Mouse (Mus musculus) thymus, postnatal 36 days (tissue): Measurements from ENCODE around the gene Mmp14.

ENCODE experiments used
- DNase-seq, 2 experiments: peaks; one replicate each; pipeline ENCODE4 v3.0.0; 2022; ENCODE audit warnings: mixed read lengths in 2 of 2

The Mmp14 gene

DNA sequence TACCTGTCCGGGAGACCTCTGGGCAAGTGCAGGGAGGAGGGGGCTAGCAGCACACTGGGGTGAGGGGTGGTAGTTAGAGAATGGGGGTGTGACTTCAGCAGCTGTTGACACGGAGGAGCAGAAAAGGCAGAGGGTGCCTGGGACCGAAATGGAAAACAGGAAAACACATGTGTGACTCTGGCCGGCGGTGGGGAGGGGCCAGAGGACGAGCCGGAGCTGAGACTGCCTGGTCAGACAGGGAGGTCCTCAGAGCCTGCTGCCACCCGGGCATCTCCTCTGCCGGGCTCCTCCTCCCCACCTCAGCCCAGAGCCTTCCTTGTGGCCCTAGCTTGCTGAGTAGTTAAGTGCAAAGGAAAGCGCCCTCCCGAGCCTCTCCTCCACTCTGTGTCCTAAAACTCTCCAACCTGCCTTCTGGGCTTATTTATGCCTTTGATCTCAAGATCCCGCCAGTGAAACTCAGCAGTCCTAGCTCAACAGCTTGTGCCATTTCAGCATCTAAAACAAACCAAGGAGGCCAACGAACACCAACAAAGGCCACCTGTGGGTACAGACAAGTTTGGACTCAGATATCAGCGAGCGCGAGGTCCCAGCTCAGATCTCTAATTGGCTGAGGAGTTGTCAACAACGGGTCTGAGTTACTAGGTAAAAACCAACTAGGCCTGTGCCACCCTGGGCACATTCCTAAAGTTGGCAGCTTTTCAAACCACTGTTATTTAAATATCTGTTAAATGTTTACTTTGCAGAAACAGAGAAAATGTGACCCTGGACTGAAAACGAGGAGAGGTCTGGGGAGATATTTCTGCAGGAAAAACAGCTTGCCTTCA is 17.3 kb upstream of the Mmp14 start:
- peak; percentile 33 to 45 for DNase-seq

DNA sequence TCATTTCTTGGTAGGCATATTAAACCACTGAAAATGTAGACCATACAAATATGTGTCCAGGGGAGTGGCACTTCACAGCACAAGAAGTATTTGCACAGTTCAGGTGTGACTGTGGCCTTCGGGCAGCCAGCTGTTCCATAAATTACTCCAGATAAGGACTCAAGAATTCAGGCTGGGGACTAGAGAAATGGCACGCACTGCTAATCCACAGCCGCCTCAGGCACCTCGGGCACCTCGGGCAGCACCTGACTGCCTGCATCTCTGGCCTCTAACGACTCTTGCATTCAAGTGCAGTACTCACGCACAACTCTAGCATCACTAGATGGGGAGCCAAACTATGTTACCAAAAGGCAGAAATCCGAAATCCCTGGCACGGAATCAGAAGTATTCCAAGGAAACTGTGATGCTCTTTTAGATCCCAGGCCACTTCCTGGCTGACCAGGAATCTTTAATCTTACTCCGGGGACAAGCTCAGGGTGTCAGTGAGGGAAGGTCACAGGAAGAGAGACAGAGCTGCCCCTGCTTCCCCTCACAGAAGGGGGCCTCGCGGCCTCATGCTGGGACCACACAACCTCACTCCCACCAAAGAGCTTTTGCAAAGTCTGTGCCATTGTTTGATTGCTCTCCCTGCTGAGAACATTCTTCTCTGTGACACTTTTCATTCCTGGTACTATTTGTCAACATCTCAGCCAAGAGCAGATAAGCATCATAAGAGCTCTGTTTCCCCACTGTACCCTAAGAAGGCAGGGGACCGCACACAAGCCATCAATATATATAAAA is 16.0 kb upstream of the Mmp14 start:
- no peak for DNase-seq

DNA sequence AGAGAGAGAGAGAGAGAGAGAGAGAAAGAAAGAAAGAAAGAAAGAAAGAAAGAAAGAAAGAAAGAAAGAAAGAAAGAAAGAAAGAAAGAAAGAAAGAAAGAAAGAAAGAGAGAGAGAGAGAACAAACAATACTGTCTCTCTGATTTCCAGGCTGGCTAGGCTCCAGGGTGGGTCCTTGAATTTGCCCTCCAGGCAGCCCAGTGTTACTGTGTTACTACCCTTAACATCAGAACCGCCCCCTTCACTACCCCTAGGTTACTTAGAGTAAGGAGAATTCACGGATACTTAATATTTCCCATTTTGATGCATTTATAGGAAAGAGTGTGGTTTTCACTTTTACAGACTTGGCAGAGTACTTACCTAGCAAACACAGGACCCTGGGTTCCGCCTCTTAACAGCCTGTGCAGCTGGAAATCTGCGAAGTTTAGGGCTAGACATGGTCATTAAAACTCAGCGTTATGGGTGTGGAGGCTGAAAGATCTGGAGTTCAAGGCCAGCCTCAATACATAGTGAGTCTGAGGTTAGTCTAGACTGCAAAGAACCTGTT is 15.1 kb upstream of the Mmp14 start:
- no peak for DNase-seq

DNA sequence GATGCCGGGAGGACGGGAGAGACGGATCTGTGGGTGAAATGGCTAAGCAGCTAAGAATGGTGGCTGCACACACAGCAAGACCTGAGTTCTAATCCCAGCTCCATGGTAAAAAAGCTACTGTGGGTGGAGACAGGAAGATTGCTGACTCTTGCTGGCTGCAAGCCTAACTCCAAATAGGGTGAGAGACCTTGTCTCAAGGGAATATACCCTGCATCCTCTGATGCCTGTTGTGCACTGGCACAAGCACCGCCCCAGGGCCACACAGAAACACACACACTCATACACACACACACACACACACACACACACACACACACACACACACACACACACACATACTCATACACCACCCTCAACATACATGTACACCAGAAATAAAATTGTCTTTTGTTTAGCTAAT is 14.6 kb upstream of the Mmp14 start:
- DNase-seq: no peak

DNA sequence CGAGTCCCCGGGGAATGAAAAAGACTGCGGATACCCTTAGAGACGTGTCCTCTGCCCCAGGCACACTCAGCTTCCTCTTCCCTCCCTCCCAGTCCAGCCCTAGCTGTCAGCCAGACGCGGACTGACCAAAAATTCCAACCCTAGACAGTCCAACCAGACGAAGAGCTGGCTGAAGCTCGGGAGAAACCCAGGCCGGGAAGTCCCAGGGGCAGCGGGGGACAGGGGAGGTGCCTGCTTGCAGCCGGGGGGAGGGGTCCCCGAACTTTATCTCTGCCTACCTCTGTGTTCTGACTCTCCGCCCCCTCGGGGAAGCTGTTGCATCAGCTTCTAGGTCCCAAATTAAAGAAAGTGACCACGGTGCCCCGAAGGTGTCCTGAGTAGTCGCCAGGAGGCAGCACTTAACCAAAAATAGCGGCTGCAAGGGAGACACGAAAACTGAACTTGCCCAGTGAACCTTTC is 13.8 kb upstream of the Mmp14 start, which contains the start of gene Slc7a7:
Gene Slc7a7 (minus strand): TSS at position 158 of the 459 bp plus-strand sequence.
- peak in 1 of 2 experiments; percentile 33 for DNase-seq

DNA sequence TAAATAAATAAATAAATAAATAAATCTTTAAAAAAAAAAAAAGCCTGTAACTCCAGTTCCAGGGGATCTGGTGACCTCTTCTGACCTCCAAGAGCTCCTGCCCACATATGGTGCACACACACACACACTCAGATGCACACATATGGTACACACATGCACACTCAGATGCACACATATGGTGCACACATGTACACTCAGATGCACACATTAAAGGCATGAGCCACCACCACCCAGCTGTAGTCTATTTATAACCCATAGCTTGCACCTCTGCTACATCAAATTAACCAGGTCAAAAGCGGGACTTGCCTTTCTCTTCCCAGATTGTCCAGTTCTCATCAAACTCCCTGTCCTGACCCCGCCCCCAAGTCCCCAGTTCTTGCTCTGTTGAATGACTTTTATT is 10.4 kb upstream of the Mmp14 start:
- no peak for DNase-seq

DNA sequence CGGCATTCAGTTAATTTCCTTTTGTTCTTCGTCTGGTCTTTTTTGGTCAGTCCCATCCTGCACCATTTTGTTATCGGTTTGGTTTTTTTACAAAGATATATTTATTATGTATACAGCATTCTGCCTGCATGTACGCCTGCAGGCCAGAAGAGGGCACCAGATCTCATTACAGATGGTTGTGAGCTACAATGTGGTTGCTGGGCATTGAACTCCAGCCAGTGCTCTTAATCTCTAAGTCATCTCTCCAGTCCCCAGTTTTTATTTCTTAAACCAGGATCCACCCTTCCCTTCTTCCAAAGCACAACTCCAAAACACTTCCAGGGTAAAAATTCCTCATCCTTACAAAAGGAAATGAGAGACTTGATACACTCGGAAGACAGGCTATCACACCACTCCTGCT is 8.0 kb upstream of the Mmp14 start:
- no peak for DNase-seq

DNA sequence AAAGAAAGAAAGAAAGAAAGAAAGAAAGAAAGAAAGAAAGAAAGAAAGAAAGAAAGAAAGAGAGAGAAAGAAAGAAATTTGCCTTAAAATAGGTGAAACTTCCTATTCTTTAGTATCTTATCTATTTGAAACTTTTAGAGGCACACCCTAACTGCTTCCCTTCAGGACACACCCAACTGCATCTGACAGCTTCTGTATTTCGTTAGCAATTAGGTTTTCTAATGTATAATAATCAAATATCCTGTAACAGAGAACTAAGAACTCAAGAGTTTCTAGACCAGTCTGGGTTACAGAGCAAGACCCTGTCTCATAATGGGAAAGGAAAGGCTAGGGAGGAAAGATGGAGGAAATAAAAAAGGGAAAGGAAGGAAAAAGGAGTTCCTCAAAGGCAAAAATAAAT is 6.8 kb upstream of the Mmp14 start:
- DNase-seq: no peak

DNA sequence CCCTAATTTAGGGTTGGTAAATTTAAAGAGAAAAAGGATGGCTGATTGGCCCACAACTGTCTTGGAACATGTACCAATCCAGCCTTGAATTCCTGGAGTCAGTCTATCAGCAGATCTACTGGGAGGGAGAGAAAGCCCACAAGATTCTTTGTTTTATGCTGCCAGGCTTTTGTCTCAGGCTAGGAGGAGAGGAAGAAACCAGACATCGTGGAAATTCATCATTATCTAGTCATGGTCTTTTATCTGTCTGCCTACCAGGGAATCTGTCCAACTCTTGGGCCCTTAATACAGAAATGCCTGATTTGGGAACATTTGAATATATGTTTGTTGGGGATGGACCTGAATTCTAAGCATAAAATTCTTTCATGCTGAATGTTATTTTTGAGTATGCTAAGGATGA is 5.9 kb upstream of the Mmp14 start:
- no peak for DNase-seq

DNA sequence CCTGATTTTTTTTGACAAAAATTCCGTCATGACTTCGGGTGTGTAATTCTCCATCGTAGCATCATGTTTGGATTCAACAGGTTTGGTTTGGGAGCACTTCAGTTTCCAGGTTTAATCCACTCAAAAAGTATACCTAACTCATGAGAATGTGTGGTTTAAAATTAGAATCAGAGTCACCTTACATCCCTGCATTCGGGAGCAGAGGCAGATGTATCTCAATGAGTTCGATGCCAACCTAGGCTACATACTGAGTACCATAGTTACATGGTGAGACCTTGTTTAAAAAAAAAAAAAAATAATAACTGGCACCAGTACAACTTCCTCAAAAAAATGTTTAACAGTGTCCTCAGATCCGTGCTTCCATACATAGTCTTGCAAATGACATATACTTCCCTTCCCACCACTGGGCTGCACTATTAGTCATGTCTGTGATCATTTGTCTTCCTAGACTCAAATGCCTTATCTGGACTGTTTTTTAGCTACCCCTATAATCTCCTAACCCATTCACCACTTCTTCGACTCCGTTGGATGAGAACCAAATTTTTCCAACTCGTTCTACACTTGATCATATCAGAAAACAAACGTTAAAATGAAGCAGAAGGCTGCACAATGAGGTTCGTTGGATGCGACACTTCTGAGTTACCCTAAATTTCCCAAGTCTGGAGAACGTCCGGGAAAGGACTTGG is 5.3 kb upstream of the Mmp14 start:
- no peak for DNase-seq

DNA sequence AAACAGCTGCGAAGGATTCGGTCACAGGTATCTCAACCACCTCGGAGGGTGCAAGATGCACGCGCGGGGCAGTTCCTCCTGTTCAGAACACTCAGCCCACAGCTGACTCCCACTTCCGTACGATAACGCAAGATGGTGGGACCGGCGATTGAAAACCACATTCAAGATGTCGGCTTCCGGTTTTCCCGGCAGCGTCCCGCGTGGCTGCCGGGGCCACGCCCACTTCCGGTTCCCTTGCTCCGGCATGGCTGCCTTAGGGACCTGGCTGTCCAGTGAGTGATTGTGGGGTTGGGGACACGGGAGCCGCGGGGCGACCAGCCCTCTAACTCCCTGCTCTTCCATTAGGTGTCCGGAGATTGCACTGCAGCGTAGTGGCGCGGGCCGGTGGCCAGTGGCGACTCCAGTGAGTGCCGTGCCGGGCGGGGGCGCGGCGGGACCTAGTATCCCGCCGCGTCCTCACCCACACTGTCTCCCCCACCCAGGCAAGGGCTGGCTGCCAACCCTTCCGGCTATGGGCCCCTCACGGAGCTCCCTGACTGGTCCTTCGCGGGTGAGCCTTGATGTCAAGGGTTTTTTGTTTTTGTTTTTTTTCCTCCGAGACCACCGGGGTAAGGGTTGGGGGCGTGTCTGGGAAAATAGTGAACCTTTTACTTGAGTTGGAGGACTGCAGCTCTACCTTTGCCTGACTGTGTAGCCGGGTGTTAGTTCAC is 4.6 kb upstream of the Mmp14 start, which contains the start of gene Mrpl52:
Gene Mrpl52 (plus strand): TSS at position 221 of the 710 bp plus-strand sequence.
- peak; percentile 88 to 90 for DNase-seq

DNA sequence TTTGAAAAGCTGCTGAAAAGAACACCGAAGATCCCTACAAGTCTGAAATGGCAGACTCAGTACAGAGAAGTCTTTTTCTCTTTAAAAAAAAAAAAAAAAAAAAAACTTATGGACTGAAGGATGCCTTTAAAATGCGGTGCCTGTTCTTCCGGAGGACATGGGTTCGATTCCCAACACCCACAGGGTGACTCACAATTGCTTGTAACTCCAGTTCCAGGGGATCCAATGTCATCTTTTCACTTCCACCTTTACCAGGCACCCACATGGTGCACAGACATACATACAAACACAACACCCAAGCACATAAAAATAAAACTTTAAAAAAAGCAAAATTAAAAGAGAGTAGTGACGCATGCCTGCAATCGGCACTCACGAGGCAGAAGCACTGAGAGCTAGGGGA is 3.7 kb upstream of the Mmp14 start:
- no peak for DNase-seq

DNA sequence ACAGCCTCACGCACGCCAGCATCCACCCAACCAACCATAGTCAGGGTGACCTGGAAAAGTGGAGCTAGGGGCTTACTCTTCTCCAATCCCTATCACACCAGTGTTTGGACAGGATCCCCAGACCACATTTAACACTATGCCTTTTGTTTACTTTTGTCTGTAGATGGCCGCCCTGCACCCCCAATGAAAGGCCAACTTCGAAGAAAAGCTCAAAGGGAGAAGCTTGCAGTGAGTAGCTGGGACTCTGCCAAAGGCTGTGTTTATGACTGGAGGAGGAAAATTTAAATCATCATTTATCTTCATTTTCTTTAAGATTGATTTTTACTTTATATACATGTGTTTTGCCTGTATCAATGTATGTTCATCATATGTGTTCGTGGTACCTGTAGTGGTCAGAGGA is 3.0 kb upstream of the Mmp14 start:
- no peak for DNase-seq

DNA sequence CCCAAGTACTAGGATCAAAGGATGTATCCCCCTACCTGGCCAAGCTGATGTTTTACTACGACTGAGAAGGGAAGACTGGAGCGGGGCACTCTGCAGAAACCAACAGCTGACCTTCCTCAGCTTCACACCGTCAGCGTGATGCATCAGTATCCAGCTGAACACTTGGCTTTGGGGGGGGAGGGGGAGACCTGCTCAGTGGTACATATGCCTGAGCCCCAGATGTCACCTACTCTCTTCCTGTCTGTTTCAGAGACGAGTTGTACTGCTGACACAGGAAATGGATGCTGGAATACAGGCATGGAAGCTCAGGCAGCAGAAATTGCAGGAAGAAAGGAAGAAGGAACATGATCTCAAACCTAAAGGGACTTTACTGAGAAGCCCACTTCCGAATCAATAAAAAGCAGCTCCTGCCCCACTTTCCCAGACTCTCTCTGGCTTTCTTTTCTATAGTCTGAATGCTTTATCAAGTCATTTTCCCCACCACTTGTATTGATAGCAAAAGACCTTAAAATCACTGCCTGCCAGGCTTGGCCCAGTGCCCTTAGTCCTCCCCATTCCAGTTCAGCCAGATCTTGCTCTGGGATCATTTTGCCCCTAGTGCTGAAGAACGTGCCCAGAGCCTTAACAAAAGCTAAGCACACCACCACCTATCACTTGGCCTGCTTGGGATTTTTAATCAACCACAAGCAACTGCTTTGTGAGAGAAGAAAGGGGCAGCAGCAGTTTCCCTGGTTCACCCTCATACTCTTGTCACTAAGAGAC is 1.9 kb upstream of the Mmp14 start:
- no peak for DNase-seq

DNA sequence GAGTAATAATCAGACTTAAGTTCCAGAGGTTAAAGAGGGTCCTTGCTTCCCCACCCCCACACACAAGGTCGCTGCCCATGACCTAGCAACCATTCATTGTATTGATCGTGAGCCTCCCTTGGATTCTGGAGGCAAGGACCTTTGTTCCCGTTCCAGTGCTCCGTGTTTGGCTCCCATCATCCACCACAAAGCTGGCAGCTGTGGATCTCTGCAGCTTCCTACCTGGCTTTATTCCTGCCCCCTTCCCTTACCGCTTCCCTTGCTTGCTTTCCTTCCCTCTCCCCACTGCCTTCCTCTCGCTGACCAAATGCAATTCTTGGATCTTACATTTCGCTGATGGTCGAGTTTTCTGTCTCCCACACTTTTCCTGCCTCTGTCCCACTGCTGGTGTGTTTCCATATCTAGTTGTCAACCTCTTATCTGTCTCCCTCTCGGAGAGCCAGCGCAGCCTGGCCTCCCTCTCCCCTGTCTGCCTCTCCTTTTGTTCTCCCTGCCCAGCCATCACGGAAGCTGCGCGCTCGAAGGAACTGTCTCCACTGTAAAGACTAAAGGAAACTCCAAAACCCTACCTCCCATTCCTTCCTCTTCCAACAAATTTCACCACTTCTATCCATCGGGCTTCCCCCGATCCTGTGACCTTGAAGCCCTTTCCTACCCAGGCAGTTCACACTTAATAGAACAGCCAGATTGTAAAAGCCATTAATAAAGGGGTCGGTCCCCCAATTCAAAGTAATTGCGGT is 836 bp upstream of the Mmp14 start:
- DNase-seq: no peak

DNA sequence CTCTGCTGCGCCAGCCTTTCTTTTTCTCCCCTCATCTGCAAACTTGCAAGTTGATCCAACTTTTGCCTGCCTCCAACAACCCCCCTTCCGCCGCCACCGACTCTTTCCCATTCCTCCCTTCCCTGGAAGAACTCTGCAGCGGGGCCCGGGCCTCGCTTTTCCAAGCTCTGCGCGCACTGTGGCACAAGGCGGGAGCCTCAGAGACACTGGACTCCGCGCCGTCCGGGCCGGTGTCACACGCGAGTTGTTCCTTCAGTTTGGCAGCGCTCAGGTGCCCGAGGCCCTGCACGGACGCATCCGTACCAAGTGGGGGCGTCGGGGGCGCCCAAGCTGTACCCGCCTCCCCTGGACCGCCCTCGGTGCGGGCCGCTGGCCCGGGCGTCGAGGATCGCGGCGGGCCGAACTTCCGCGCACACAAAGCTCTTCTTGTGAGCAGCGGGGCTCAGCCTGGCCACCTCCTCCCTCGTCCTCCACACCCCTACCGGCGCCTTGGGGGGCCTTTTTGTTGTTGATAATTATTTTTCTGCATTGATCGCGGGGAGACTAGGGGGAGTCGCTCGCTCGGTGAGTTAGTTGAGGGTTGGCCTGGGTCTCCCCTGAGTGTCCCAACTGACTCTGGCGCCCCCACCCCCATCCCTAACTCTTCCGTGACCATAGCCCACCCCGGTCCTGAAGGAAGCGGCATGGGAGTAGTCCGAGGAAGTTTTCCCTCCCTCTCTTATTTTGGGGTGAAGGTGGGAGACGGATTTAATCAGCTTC is 845 bp downstream of the Mmp14 start:
- DNase-seq: peak in 1 of 2 experiments; percentile 42

DNA sequence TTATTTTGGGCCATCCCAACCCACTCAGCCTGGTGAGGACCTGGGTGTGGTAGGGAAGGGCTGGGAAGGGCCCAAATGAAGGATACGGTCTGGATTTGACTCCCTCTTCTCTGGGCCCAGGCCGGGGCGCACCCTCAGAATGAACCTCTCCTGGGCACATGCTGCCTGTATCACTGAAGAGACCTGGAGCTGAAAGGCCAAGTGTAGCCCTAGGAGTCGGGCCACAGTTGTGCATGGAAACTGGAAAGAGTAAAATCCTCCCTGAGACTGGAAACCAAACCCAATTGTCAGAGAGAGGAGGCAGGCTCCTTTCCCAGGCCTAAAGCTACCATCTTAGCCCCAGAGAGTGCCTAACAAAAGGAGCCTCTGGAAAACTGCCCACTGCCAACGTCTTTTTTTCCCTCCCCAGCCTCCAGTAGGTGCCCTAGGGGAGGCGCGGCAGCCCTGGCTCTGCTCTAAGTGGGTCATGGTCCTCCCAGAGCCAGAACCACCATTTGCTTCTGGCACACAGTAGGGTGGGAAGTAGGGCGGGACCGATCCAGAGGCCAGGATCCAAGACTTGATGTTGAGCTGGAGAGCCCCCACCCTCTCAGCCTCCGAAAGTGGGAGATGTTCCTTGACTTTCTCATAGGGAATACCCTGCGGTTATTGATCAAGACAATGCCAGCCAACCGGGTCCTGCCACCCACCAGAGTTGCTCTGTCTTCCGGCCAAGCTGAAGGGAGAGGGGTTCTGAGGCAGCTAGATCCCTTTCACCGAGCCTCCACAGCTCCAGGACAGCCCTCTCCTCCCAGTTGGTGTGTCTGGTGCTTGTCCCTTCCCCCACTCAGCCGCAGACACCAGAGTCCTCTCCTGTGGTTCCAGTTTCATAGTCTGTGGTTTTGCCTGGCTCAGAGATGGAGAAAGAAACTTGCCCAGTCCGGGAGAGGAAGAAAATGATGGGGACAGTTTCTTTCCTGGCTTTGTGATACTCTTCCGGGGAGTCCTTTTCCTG is 1.7 kb downstream of the Mmp14 start:
- no peak for DNase-seq

DNA sequence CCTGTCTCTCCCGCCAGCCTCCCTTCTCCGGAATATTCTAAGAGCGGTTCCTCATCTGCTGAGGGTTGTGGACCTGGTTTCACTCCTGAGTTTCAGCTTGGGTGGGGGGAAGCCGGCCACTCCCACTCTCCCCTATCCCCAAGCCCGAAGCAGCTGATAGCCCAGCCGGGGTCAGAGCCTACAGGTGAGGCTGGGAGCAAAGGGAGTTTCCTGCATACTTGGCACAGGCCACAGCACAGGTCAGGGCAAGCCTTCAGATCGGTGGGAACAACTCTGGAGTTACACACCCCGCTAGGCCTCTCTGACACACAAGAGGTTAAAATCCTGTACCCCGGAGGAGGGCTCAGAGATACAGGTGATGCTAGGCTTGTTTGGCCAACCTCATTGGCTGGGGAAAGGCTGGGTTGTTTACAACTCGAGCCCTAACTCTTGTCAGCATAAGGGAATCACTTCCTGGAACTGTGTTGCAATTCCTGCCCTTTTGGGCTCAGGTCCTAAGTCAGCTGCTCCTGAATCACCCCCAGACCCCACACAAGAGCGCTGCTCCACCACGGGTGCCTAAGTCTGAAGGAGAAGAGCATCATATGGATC is 2.6 kb downstream of the Mmp14 start:
- DNase-seq: no peak
